Mouse (Mus musculus): ENCODE measurements around the gene Ppfibp2.
A peak's percentile ranks its signal among the peaks of the same experiment; 100 is the strongest.

Ppfibp2 gene

DNA sequence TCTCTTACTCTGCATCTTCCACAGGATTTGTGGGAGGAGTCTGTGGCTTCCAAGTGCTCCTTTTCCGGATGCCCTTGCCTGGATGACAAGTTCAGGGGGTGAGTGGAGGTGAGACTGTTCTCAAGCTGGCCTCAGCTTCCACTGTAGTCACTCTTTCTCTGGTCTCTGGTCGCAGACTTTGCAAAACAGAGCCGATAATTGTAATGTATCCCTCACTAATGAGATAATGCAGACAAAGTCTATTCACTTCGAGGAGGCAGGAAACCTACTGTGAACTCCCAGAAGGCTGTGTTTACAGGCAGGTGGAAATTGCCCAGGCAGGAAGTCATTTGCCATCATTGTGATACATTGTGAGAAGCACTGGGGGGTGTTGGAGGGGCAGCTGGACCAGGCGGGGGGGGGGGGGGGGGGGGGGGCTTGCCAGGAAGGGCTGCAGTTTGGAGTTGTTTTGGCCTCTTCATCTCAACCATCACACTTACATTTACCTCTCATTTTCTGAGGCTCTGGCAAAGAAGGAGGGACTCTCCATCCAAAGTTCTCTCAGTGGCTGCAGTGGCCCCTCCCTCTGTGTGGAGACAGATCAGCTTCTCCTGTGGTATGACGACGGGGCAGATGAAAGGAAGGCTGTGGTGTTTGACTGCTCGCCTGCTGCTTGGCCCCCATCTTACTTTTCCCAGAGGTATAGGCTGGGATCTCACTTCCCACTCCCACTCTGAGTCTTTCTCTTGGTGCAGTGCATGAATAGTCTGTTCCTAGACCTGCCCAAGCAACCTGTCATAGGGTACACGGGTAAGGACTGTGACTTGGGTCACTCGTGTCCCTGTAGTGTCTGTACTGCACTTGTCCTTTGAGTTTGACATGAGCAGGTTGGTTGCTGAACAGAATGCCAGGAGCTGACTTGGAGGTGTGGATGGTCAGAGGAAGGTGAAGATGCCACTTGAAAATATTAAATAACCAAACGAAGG is 23.3 kb downstream of the Ppfibp2 start:
- DNase-seq (ENCODE audit: low read depth), result no peak

DNA sequence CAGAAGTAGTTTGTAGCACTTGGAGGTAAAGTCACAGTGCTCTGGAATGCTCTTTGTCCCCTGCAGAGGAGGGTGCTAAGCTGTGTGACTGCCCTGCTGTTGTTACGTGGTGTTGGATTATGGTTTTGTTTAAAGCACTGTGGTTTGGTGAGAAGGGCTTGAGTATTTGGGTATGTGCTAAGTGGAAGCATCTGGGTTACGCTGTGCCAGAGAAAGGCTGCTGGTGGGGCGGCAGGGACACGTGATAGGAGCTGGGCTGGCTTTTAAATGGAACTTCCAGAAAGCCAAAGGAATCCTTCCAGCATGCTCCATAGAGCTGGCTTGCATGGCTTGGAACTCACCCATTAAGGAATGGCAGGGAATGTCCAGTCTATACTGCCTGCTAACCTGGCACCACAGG is 24.2 kb downstream of the Ppfibp2 start:
- DNase-seq (ENCODE audit: low read depth), result no peak

DNA sequence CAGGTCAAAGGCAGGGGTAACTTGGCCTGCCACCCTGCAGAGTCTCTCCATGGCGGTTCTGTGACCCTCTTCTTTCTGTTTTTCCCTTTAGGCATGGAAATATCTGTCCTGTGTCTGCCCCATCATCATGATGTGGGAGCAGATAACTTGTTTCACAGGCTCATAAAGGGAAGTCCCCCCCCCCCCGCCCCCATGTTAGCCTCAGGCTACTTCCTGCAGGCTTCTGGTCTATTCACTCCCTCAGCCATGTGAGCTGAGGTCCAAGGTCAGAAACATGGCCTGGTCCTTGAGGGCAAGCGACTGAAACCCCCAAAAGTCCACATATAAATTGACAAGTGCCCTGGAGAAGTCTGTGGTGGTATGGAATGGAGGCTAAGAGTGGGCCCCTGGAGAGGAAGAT is 25.1 kb downstream of the Ppfibp2 start:
- DNase-seq (ENCODE audit: low read depth), result no peak

DNA sequence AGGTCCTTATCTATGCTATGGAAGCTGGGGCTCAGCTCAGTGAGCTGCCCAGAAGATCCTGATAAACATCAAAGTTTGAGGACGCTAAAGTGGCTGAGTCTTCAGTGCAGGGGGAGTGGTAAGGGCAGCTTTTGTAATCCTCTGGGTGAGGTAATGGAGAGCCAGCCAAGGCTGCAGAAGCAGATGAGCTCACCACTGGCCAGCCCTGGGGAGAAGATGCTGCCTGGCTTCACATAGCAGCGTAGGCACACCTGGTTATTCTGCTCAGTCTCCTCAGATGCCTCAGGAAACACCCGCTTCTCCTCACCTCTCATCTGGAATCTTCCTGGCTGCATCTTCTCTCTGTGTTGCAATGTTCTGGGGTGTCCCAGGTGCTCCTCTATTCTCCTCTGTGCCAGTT is 29.4 kb downstream of the Ppfibp2 start:
- no peak for DNase-seq (ENCODE audit: low read depth)

DNA sequence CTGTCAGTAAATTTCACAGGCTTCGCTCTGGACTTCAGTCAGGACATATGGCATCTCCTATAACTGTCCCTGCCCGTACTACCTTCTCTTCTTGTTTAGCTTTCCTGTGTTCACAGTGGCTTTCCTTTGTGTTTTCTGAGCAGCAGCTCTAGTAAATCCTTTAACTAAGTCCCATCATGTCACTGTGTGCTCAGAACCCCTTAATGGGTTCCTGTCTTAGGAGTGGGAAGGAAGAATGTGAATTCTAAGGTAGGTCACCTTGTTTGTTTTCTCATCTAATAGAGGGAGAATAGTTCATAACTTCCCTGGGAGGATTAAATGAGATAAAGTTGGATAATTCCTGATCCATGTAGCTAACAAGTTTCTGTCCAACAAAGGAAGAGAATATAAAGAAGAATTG is 30.1 kb downstream of the Ppfibp2 start, which contains the start of gene 5330417H12Rik:
Gene 5330417H12Rik (minus strand): TSS at position 101 of the 400 bp plus-strand sequence.
- no peak for DNase-seq (ENCODE audit: low read depth)

DNA sequence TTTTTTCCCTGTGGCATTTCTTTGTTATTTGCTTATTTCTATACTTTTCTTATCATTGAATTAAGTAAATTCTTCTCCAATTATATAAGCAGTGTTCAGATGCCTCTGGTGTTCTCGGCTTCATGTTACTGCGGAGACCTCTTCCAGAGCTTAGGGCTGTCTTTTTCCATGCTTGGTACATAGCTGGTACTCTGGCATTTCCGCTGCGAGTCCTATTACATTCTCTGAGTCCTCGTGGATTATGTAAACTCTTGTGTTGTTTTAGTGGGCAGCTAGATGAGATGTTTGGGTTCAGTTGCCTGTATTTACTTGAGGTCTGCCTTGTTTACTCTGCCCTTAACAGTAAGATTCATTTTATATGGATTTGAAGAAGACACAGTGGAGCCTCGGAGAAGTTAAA is 30.8 kb downstream of the Ppfibp2 start:
- no peak for DNase-seq (ENCODE audit: low read depth)

DNA sequence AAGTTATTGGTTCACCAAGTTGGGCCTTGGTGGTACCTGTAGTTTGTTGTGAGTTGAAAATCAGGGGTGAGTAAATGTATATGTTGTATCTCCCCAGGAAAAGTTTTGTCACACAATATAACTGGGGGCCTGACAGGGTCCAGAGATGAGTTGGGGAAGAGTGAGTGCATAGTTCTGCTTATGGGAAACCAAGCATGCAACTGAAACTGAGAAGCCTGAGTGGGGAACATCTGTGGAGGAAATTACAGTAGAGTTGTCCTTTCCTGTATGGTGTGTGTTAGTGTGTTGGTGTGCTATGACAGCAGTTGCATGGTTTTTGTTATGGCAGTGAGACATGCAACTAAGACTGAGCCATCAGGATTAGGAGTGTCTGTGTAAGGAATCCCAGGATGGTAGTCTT is 33.4 kb downstream of the Ppfibp2 start:
- no peak for DNase-seq (ENCODE audit: low read depth)

DNA sequence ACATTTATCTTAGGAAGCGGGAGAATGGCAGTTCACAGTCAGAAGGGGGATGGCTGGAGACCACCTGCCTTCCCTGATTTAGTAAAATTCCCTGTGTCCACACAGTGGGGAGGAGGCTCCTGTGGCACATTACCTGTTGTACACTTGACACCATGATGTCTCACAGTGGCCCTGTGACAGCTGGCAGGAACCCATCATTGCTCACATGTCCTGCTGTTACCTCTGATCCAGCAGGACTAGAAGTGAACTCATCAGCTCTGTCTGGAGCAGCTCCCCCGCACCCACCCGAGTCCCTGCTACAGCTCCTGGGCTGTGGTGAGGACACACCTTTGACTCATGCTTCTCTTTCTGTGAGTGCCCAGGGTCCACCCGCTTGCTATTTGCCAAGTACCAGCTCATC is 38.2 kb downstream of the Ppfibp2 start:
- no peak for DNase-seq (ENCODE audit: low read depth)

DNA sequence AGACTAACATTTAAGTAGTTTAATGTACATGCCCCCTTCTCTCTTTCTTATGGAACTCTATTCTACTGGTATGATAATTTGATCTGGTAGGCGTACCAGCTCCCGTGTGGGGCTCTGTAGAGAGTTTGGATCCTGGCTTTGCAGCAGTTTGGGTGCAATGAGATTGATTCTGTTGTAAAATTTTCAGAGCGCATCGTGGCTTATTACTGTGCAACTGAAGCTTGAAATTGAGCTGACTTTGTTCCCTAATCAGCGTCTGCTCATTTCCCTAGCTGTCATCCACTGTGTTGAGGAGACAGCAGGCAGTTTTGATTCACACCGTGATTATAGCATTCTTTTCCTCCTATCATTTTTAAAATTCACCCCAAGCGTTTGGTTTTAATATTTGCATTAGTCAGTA is 42.4 kb downstream of the Ppfibp2 start:
- DNase-seq (ENCODE audit: low read depth), result no peak

DNA sequence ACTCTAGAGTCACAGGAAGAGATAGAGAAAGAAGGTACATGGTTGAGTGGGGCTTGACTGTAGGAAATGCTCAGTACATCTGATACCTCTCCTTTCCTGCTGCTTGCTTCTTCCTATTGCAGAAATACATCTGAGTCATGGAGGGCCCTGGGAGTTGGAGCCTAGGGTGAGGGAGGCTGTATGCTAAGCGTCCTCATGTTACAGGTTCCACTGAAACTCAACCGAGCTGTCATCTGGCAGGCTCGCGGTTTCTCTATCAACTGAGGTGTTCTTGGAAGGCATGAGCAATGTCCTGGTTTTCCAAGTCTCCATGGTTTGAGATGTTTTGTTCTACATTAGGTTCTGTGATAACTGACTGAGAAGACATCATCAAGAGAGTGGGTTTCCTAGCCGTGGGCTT is 43.0 kb downstream of the Ppfibp2 start:
- no peak for DNase-seq (ENCODE audit: low read depth)

DNA sequence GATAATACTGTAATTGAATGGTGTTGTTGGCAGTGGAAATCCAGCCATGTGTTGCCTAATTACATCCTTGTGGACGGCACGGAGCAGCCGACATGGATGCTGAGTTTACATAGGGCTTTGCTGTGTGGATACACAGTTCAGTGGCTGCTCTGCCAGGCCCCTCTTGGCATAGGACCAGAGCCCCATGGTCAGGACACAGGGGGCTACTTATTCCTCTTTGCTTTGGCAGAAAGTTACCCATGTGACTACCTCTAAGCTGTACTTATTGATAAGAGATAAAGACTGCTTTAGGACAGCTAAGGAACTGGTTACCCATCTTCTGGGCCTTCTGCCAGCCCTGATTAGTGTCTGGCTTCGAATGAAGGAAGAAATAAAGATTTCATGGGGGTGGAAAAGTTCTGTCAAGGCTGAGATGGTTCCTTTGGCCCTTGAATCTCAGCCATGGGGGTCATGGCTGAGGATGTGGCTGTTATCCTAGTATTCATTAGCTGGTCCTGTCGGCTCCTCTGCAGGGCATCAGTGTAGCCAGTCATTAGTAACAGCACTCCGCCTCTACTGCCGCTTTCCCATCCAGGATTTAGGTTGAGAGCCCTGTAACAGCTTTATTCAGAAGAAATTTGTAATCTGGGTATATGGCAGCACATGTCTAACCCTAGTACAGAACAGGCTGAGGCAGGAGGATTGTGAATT is 47.7 kb downstream of the Ppfibp2 start:
- DNase-seq (ENCODE audit: low read depth), result no peak

DNA sequence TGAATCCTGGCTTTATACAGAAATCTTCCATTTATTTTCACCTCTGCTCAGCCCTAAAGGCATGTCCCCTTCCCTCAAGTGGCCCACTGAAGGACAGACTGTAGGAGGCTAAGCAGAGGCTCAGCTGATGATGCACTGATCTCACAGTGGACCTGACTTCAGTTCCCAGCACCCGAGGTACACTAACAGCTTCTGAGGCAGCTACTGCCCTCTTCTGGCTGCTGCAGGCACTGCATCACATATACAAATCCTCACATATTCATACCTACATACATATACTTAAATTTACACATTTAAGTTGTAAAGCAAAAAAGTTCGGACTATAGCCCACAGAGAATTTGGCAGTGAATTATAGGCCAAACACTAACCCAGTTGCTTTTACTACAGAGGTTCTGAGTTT is 50.0 kb downstream of the Ppfibp2 start:
- no peak for DNase-seq (ENCODE audit: low read depth)

DNA sequence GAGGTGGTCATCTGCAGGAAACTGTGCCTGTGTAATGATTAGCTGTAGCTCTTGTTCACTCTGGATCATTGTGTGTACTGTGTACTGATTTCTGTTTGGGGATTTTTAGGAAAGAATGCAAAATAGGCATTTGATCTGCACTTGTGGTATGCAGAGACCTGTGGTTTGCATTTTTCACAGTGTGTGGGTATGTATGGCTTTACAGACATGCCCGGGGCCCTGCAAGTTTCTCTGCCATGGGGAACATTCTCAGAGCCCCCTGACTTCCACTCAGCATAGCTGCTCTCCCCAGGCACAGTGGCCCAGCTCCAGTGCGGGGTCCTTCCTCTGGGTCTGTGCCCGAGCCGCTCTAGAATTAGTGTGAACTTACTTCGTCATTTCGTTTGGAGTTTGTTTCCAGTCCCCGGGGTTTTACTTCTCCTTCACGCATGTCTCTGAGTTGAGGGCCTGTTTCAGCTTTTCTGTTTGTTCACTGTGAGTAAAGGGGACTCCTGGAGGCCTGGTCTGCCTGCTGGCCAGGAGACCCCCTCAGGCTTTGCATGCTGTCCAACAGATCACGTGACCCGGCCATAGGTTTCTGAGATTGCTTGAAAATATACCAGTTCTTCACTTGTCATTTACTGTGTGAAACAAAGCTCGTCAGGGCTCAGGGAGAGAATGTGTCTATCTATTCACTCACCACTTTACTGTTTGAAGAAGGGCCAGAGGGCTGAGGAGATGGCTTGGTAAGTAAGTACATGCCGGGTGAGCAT is 54.1 kb downstream of the Ppfibp2 start:
- no peak for DNase-seq (ENCODE audit: low read depth)

DNA sequence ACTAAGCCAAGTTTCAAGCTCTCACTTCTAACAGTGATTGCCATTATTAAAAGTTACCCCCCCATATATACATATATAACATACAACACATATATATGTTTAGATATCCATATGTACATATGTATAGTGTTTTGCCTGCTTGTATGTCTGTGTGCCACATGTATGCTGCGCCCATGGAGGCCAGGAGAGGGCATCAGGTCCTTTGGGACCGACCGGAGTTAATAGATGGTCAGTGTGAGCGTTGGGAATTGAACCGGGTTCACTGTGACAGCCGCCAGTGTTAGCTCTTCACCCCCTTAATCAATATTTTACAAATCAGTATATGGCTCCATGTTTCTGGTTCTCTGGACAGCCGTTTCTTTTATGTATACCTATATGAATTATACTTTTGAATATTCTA is 55.0 kb downstream of the Ppfibp2 start:
- DNase-seq (ENCODE audit: low read depth), result no peak

DNA sequence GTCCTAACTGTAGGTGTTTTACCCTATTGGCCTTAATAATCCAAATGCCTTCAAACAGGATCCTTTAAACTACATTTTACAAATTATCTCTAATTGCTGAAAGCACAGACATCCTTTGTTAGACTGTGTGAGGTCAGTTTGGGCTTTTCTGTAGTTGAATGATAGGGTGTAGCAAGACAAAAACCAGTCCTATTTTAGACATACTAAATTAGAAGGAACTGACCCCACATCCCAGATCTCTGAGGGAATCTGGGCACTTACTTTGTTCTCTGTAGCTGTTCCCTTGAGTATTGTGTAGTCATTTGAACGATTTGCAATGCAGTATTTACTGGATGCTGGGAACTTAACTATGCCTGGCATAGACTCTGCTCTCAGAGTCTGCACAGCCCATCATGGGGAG is 56.8 kb downstream of the Ppfibp2 start:
- no peak for DNase-seq (ENCODE audit: low read depth)

DNA sequence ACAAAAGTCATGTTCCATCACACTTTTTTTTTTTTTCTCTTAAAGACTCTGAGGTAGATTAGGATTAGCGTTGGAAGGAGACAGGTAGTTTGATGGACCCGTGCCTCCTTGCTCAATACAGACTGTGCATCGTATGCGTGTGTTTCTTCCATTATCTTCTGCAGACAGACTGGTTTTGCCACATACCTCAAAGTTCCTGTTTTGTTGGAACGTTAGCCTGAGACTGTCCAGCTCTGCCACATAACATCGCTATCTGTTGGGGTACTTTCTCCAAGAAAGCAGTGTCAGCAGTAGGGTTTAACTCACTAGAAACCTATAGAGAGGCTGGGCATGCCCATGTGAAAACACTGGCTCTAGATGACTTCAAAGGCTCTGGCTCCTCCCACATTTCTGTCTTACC is 61.4 kb downstream of the Ppfibp2 start:
- DNase-seq (ENCODE audit: low read depth), result no peak

DNA sequence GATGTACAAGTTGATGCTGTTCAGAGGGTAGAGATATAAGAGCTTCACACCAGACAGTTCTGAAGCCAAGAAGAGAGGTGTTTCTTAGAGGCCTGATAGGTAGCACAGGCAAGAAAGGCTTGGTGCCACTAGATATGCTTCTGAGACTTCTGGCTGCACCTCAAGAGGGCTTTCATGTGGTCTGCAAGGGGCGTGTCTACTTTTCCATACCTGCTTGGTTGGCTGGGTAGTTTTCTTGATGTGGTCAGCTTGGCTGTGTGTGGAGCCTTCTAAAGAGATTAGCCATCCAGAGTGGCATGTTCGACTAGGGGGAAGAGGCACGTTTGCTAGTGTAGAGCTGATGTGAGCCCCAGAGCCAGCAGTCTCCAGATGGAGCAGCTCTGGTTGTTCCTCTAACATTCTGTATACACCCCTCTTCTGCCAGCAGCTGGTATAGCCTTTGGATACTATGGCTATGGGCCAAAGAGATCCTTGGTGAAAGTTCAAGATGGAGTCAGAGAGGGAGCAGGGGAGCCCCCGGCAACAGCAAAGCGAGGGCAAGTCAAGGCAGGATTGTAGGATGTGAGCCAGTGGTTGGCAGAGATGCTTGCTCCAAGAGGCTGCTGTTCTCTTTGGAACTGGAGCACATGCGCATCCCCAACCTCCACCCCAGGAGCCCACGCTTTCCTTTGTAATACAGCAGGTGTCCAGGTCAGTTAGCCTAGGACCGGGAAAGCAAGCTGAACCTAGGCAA is 64.3 kb downstream of the Ppfibp2 start:
- DNase-seq (ENCODE audit: low read depth), result no peak

DNA sequence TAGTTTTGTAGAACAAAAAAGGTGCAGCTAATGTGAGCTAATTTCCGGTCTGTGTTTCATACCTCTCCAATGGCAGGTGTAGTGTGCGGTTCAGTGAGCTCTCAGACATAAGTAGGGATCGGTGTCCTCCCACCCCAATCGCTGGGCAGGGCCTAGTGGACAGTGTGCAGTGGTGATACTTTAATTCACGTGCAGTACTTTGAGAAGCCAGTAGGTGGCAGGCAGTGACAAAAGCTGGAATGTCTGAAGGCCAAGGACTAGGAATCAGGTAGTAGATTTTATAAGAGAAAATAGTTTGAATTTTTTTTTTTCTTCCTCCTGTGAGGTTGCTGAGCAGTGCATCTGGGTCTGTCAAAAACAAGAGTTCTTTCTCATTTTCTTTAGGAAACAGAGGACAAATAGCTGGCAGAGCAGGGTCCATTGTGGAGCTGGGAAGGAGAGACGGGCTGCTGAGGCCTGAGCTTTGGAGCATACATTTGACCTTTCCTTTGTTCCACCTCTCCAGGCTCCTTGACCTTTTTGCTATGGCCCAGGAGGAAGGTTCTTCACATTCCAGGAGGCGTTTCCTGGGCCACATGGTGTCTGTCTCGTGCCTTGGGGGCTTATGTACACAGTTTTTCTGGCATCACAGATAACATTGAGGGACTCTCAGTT is 66.3 kb downstream of the Ppfibp2 start:
- peak; percentile 67 for DNase-seq (ENCODE audit: low read depth)

DNA sequence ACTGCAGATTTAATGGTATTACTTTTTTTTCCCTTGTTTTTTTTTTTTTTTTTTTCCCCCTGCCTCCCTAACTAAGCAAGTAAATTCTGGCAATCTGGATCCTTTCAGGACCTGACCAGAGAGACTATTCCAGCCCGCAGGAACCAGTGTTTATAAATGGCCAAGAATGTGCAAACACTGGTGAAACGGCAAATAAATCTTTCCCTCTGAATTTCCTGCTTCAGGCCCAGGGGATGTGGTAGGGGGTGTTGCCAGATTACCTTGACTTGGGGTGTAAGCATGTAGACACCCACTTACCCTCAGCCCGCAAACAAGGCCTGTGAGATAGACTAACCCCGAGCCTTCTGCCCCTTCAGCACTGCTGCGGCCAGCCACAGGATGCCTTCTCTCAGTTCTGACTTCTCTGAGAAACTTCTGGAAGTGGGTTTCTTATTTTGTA is 66.9 kb downstream of the Ppfibp2 start:
- DNase-seq (ENCODE audit: low read depth), result no peak

DNA sequence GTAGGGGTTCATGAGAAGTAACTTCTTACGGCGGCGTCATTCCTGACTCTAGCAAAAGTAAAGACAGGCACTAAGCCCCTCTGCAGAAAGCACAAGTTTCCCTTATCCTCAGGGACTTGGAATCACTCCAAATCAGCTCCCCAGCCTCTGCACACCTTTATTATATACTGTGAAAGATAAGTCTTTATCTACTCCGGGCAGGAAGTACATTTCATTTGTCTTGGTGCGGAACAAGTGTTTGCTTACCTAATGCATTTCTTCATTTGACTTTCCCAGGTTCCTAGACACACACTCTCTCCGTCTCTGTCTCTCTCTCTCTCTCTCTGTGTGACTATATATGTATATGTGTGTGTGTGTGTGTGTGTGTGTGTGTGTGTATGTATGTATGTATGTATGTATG is 68.6 kb downstream of the Ppfibp2 start:
- no peak for DNase-seq (ENCODE audit: low read depth)
